Mouse (Mus musculus) kidney, adult 9 months (tissue): ENCODE data around the gene Dcst2.

Experiments
- DNase-seq: peaks from one replicate; pipeline ENCODE4 v3.0.0; 2022

Gene Dcst2

GRCm38 (mm10) chr3:89365486-89366414 lies 4.0 kb downstream of the Dcst2 start:
- DNase-seq = no peak

GRCm38 (mm10) chr3:89367338-89367737 lies 5.6 kb downstream of the Dcst2 start:
- DNase-seq = no peak

DNA sequence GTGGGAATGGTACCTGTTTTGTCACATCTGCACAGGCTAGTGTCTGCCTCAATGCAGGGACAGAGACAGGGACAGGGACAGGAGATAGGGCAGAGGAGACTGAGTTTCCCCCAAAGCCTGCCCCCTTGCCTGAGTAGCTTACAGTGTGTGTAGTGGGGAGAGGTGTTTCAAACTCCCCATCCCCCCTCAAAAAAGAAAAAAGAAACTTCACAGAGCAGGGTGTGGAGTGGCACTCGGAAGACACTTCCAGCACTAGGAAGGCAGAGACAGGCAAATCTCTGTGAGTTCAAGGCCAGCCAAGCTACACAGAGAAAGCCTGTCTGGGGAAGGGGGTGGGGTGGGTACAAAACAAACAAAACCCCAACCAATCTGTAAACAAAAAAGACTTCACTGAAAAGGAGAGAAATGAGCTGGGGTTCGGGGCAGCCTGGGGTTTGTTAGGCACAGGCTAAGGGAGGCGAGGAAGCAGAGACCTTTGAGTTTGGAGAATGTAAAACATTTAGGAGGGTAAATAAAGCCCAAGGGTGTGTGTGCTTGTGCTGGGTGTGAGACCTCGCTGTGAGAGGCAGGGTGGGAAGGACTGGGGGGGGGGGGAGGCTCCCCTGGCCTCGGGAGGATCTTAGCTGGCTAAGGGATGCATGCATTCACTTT lies 11.9 kb downstream of the Dcst2 start:
- DNase-seq = no peak

DNA sequence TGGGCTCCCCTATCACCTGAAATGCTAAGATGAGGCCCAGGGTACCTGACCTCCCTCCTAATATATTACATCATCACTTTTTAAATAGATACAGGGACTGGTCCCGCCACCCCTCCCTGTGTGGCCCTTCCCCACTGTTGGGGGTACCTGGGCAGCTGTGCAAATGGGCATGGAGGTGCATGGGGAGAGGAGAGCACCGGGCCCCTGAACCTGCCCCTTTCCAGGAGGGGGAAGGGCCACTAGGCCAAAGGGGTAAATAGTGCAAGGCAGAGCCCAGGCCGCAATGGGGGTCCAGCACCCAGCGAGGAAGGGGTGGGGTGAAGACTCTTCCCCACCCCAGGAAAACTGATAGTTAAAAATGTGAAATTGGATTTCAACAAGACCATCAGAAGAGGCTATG lies 16.1 kb downstream of the Dcst2 start:
- no peak for DNase-seq

DNA sequence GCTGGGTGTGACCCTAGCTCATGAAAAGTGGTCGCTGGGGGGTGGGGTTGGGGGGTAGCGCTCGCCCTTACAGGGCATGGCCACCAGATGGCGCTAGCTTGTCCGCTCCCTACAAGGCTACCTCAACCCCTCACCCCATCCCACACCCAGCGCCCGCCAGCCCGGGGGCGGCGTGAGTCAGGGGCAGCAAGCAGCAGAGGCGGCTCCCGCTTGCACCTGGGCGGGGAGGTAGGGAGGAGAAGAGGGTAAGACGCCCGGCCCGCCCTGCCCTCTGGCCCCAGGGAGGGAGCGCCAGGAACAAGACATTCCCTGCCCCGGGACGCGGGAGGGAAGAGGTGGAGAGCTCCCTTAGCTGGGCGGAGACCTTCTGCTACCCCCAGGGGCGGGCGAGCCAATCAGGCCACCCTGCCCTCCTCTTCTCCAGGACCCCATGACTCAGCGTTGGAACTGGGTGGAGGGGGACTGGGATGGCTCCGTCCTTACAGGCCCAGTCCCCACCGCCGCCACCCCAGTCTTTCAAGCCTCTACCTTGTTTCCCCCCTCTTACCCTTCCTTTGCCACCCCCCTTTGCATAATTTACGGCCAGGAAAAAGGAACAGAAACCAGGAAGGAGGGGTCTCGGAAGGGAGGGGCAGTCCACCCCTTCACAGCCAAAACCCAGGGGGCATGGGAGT lies 16.8 kb downstream of the Dcst2 start:
- DNase-seq = peak; percentile 72

GRCm38 (mm10) chr3:89379388-89380131 lies 17.8 kb downstream of the Dcst2 start:
- DNase-seq = no peak

- DNase-seq = no peak
Observed at GRCm38 (mm10) chr3:89380291-89380690, 18.5 kb downstream of the Dcst2 start.

DNA sequence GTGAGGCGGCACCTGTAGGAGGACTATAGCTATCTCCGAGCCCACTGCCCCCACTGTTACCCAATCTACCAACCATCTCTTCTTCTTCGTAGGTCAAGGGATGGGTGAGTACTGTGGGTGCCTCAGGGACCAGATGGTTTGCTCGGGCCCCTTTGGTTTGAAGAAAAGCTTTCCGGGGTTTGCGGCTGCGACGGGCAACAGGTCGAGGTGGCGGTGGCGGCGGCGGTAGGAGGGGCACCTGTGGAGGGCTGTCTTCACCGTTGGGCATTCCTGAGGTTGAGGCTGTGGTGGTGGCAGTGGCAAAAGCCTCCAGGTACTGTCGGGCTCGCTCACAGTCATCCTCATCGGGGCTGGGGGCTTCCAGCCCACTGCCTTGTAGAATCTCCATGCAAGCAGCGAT lies 18.9 kb downstream of the Dcst2 start:
- DNase-seq = no peak

- DNase-seq = no peak
Observed at GRCm38 (mm10) chr3:89381233-89381632, 19.5 kb downstream of the Dcst2 start.

DNA sequence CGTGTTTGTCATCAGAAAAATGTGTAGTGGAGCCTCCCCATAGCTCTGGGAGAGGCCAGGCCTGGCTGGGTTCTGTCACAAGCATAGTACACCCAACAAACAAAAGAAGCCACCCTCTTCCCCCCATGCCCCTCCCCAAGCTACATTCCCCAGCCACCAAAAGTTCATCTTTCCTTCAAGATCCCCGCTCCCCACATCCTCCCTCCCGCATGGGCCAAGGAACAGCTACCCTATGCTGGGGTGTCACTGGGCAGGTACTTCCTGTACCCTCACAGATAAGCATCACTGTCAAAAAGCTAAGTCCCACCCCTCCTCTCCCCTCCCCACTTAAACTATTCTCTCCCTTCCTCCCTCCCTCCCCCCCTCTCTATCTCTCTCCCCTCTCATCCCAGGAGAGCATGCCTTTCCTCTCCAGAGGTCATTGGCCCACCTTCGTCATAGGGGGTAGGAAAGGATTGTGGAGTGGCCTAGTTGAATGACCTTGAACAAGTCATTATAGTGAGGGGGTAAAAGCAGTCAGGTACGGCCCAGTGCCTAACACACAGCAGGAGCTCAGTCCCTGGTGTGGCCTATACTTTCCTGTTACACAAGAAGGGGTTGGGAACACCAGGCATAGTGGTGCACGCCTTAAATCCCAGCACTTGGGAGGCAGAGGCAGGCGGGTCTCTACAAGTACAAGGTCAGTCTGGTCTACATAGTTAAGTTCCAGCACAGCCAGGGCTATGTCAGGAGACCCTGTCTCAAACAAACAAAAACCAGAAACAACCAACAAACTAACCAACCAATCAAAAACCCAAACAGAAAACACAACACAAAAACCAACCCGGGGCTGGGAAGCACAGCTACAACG lies 20.5 kb downstream of the Dcst2 start:
- DNase-seq = no peak

DNA sequence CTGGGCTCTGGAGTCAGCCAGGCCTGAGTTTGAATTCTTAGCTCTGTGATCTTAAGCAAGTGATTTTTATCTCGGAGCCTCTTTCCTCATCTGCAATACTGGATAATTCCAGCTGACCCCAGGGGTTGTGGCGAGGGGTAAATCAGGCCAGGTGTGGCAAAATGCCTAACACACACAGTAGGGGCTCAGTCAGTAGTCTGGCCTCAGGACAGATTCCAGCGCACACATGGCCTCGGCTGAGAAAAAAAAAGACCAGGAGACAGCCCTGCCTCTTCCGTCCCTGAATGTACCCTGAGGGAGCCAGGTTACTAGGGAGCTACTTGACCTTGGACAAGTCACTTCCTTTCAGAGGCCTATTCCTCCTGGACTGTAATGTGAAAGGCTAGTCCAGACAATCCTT lies 21.2 kb downstream of the Dcst2 start:
- no peak for DNase-seq

- DNase-seq = no peak
Observed at GRCm38 (mm10) chr3:89383651-89384255, 22.0 kb downstream of the Dcst2 start.

DNA sequence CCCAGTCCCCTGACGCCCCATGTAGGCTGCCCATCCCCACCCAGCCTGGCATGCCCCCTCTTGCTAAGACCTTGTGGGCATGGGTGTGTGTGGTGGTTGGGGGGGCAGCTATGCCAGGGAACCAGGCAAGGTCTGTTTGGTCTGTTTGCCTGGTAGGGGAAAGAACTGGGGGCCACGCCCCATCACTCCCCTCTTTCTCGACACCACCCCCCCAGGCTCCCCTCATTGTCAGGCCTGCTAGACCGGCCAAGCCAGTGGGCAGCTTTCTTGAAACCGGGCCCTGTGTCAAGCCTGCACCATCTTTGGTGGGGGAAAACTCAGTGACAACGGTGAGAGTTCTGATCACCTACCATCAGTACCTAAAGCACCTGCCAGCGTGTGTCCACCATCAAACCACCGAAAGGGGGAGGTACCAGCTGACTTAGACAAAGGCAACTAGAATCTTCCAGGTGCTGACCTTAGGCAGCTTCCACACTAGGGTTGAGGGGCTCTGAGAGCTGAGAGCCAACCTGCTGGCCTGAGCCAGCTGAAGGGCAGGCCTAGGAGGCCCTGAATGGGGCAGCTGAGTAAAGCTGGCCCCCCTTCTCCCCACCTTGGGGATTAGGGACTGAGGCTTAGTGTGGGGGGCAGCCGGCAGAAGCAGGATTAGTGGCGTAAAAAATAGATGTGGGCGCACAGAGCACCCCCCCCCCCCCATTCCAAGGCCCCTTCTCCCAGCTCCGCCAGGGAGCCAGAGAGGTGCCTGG lies 22.7 kb downstream of the Dcst2 start:
- DNase-seq = no peak

GRCm38 (mm10) chr3:89385451-89385850 lies 23.7 kb downstream of the Dcst2 start:
- DNase-seq = no peak

DNA sequence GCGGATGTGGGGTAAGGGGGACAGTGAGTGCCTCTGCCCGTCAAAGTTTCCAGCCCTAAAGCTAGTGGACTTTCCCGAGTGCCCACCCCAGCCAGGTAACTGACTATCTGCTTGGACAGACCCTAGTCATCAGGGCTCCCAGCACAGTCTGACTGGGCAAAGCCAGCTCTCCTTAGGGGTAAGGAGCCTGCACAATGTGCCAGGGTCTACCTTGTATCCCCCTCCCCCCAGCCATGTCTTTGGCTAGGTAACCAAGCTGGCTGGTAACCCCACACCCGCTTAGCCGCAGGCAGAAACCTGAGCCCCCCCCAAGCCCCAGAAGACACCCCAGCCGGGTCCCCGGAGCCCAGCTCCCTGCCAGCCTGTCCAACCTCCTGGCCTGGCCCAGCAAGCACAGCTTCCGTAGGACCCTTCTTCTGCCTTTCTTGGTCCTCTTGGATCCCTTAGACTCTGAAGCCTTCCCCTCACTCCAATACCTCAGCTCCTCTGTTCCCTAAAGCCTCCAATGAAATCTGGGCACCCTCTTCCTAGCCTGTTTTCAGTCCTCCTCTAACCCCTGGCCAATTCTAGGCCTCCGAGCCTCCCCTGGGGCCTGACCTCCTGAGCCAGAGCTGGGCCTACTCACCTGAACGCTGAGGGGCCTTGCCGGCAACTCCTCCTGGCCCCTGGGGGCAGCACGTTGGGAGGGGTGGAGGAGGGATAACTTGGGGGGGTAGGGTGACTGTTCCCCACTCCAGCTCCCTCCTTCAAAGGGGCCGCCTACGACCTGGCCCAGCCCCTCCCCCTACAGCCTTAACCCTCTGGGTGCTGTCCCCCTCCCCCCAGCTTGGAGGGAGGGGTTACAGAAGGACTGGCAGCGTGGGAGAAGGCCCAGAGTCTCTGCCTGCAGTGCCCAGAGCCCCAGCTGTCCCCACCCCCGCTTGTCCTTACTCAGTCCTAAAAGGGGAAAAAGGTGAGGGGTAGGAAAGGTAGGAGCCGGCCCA lies 25.0 kb downstream of the Dcst2 start:
- no peak for DNase-seq

- DNase-seq = no peak
Observed at GRCm38 (mm10) chr3:89387632-89388031, 25.9 kb downstream of the Dcst2 start.

DNA sequence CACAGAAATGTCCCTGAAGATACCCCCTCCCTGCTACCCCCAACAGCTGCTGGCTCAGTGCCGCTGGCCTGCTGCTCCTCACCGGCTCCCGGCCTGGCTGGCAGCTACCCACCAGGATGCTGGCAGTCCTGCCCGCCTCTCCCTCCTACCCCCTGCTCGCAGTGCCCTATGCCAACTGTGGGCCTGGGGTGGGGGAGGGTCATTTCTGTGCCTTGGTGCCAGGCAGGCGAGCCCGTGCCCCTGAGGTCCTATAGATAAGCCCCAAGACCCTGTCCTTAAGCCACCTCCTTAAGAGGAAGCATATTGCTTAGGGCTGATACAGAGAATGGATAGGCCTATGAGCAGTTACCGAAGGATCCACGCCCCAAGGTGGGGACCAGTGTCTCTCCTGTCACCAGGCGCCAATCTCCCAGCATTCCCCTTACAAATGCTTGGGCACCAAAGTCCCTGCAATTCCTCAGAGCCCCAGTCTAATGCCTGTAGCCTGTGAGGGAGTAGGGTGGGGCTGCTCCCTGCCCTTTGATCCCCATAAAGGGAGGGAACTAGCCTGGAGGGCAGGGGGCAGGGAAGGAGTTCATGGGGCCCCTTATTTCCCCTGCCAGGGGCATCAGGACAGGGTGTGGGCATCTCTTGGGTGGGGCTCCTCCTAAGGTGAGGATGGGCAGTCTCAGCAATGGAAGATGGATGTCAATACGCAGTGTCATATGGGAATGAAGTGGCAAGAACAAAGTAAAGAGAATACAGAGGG lies 26.5 kb downstream of the Dcst2 start:
- peak; percentile 69 for DNase-seq

GRCm38 (mm10) chr3:89388901-89389740 lies 27.3 kb downstream of the Dcst2 start:
- peak; percentile 54 for DNase-seq
